Mouse (Mus musculus) MEL-GATA-1-ER (cell line): ENCODE data around the gene Usb1.

ENCODE experiments used
- DNase-seq: peaks from one replicate; pipeline ENCODE4 v3.0.0-alpha.2; 2012; ENCODE audit warnings: low read depth; ENCODE audit errors: extremely low read depth

The Usb1 gene

DNA sequence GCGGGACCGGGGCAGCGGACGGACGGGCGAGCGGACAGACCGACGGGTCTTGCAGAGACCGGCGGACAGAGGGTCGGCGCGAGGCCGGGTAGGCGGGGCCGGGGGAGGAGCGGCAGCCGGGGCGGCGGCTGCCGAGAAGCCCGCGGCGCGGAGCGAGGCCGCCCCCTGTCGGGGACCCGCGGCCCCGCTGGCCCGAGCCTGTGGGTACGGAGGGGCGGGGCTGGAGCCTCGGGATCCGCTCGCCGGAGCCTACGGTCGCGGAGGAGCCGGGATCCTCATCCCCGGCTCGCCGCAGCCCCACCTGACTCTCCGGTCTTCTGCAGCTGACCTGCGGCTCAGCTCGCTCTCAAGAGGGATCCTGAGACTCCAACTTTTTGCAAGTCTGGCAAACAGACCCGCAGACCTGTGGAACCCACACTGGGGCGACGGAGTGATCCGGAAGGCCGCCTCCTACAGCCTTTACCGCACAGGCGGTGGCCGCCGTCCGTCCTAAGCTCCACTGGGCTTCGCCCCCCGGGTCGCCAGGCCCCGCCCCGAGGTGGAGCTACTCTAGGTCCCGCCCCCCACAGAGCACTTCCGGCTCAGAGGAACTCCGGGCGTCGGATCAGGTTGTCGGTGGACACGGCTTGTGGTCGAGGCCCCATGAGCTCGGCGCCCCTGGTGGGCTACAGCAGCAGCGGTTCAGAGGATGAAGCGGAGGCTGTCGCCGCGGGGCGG lies at the start of gene Usb1, which contains the start of gene Zfp319:
Gene Usb1 (plus strand): TSS at position 565 of the 717 bp plus-strand sequence.
Gene Zfp319 (minus strand): TSS at position 231 of the 717 bp plus-strand sequence.
- DNase-seq: peak; percentile 77

DNA sequence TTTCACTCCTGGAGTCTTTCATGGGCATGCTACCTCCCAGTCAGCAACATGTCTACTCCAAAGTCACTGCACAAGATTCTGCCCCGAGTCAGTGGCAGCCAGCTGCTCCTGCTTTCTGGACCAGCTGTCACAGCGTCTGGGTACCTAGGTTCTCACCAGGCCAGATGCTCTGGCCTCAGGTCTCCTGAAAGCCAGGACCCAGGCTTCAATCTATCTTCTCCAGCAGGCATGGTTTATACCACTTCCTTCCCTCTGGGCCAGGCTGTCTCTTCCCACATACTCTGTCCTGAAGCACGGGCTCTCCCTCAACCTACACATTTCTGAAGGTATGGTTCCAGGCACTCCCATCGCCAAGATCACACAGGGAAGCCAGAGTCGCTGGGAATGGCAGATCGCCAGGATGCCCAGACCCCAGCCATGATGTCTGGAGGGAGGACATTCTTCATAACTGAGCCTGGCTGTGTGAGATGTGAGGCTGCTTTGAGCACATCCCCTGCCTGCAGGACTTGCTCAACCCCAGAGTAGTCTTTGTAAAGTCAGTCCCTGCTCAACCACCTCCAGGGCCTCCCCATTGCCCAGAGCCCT lies 42.9 kb upstream of the Usb1 start:
- DNase-seq: no peak

DNA sequence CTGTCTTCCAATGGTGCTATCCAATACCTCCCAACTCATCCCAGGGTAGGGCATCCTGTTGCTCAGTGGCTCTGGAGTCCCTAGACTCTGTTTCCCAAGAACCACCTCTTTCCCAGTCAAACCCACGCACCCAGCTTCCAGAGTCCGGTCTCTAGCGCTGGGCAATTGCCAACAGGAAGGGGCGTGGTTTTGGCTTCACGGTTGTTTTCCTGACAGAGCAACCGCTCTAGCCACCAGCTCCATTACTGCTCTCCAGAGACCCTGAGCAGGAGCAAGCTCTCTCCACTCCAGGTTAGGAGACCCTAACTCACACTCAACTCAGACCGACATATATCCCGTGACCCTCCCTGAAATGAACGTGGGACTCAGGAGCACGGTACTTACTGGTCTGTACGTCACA lies 38.9 kb upstream of the Usb1 start:
- peak; percentile 54 for DNase-seq

DNA sequence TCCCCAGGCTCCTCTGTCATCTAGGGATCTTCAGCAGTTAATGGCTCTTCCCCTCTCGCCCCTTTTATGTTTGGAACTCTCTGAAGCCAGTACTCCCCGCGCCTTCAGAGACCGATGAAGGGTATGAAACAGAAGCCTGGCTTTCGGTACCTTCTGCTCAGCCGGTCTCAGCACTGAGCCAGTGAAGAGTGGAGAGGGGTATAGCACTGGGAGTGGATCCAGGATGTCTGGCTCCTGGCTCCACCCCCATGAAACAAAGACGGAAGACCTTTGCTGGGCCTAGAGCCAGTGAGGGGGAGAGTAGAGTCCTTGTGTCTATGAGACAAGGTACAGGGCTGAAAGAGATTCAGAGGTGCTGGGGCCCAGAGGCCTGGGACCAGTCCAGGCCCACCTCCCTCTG lies 38.2 kb upstream of the Usb1 start:
- DNase-seq: no peak

DNA sequence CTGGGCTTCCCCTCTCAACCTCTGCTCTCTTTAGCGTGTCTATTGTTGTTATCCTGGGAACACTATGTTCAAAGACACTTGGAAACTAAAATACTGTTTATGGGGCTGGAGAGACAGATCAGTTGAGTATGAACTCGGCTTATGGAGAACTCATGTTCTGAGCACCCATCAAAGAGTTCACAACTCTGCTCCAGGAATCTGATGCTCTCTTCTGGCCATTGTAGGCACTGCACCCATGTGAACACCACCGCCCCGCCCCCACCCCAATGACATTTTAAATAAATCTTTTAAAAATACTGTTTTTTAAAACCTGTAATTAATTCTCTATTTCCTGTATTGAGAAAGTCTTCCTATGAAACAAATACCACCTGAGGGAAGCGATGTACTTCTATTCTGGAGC lies 29.7 kb upstream of the Usb1 start:
- DNase-seq: no peak

DNA sequence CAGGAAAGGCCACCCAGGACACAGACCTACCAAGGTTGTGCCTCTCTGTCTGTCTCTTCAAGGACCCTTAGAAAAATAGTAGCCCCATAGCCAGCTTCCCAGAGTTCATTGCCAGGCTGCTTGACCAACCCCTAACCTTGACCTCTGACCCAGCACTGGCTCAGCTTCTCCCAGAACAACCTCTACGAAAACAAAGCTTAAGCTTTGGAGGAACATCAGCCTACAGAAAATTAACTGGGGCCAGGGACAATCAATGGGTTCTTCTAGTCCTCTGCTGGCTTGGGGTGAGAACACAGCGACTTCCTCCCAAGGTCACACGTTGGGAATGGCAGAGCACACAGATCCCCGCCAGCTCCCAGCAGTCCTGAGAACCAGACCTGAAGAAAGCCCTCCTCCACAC lies 26.6 kb upstream of the Usb1 start:
- no peak for DNase-seq

- no peak for DNase-seq
These were observed 25.7 kb upstream of the Usb1 start, which contains the start of gene Cngb1 for GRCm38 (mm10) chr8:95306431-95306830. Cngb1 (minus strand) TSS chr8:95306585.

GRCm38 (mm10) chr8:95310342-95310970 lies 21.6 kb upstream of the Usb1 start, which contains the start of gene Tepp:
Tepp (plus strand) TSS chr8:95310566.
- no peak for DNase-seq

GRCm38 (mm10) chr8:95312836-95313235 lies 19.2 kb upstream of the Usb1 start:
- DNase-seq: no peak

GRCm38 (mm10) chr8:95313857-95314256 lies 18.2 kb upstream of the Usb1 start:
- no peak for DNase-seq

DNA sequence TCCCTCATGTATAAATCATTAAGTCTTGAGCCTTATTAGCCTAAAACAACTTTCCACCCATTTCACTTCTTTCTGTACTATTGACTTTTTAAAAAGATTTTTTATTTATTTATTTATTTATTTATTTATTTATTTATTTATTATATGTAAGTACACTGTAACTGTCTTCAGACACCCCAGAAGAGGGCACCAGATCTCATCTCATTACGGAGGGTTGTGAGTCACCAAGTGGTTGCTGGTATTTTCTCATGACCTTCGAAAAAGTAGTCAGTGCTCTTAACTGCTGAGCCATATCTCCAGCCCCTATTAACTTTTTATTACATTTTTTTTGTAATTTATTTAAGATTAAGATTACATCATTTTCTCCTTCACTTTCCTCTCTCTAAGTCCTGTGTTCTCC lies 17.4 kb upstream of the Usb1 start:
- no peak for DNase-seq

GRCm38 (mm10) chr8:95315350-95315749 lies 16.7 kb upstream of the Usb1 start:
- DNase-seq: no peak

- no peak for DNase-seq
These were observed 11.6 kb upstream of the Usb1 start for GRCm38 (mm10) chr8:95320224-95321139.

DNA sequence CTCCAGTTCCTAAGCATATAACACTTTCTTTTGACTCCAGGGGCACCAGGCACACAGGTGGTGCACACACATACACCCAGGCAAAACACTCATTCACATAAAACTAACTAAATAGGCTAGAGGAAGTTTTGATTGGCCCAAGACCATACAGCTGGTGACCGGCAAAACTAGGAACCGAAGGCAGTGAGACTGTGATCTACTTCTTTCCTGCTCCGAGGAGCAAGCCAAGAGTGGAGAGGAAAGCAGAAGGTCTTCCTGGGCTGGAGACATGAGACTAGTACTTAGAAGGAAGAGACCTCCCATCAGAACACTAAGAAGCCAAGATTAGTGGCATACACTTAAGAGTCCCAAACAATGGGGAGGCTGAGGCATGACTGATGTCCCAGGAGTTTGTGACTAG lies 8.9 kb upstream of the Usb1 start:
- no peak for DNase-seq

GRCm38 (mm10) chr8:95324646-95325045 lies 7.4 kb upstream of the Usb1 start:
- no peak for DNase-seq

GRCm38 (mm10) chr8:95326822-95327221 lies 5.3 kb upstream of the Usb1 start:
- DNase-seq: no peak

DNA sequence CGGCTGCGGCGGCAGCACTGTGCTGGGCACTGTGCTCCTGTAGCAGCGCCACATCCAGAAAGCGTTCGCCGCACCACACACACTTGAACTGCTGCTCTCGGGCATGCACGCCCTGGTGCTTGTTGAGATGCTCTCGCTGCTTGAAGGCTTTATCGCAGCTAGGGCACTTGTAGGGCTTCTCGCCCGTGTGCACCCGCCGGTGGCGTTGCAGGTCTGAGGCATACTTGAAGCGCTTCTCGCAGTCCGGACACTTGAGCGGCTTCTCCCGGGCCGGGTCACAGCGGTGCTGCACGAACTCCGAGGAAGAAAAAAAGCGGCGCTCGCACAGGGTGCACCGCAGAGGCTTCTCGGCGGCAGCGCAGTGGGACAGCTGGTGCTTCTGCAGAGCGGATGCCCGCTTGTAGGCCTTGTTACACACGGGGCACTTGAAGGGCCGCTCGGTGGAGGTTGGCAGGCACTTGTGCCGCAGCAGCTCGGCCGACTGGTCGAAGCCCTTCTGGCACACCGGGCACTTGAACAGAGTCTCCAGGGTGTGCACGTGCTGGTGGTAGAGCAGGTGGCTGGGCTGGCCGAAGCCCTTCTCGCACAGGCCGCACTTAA lies 4.1 kb upstream of the Usb1 start:
- no peak for DNase-seq

- DNase-seq: no peak
These were observed 1.7 kb upstream of the Usb1 start for GRCm38 (mm10) chr8:95330367-95330766.

GRCm38 (mm10) chr8:95331156-95331719 lies 846 bp upstream of the Usb1 start:
- DNase-seq: peak; percentile 39

GRCm38 (mm10) chr8:95332437-95333199 lies 534 bp downstream of the Usb1 start:
- DNase-seq: no peak
